Mouse (Mus musculus) spleen, adult 10 weeks (tissue): ENCODE data around the gene Rfc4. TPM values are rescaled to one million over a fixed set of nuclear protein-coding genes. Genes with fewer than 3 reads are reported as not detected.

Experiments used
- polyA plus RNA-seq: library from polyadenylated mRNA; stranded (reverse); fragments of 350-450 nt; fragmentation: Illumina TruSeq; extraction: RNeasy Lipid Tissue Mini Kit (QIAGEN cat#74804); gene quantifications from one replicate; pipeline ENCODE4 v1.2.3, GENCODE M21; 2015; ENCODE audit warnings: low replicate concordance; ENCODE audit not compliant: insufficient read depth

The Rfc4 gene
- 30.1 TPM for polyA plus RNA-seq

DNA sequence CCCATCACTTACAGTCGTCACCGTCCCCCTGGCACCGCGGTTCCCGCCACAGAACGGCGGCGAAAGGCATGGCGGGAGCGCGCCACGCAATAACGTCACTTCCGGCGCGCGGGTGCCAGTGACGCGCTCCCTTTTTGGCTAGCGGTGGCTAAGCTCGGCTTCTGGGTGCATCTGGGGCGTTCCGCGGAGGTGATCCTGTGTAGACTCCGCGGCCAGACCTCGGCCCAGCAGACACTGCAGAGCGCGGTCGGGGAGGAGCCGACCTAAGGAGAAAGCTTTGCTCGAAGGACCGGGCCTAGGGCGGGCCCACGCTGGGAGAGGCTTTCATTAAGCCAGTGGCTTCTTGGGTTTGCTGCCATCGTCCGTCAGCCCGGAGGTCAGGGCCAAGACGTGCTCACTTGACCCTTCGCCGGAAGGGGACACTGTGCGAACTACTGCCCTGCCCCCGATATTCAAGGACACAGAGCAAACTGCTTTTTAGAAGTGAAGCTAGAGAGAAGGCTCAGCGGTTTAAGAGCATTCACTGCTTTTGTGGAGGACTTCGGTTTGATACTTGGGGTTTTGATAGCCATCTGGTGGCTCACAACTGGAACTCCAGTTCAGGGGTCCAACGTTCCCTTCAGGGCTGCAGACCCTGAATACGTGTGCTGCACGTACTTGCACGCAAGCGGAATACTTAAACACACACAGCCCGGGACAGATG is at the start of gene Rfc4:
Gene Rfc4, minus strand, starts transcription at position 65 of the 703 bp plus-strand sequence.

DNA sequence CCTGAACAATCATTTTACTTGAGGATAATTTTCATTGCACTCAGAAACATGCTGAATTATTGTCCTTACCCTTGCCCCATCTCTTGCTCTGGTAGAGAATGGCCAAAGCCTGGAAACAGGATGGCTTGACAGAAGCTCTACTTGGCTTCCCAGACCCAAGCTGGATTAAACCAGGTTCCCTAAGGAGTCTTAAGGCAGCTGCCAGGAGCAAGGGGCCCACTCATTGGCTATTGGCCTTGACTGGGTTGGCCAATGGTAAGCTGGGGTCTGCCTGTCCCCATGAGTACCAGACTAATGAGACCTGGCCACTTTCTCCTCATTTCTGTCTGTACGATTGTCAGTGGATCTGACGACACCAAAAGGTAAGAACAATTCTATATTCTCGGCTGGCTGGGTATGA is 18.7 kb upstream of the Rfc4 start, which contains the start of gene Adipoq:
Gene Adipoq, plus strand, starts transcription at position 257 of the 400 bp plus-strand sequence.

DNA sequence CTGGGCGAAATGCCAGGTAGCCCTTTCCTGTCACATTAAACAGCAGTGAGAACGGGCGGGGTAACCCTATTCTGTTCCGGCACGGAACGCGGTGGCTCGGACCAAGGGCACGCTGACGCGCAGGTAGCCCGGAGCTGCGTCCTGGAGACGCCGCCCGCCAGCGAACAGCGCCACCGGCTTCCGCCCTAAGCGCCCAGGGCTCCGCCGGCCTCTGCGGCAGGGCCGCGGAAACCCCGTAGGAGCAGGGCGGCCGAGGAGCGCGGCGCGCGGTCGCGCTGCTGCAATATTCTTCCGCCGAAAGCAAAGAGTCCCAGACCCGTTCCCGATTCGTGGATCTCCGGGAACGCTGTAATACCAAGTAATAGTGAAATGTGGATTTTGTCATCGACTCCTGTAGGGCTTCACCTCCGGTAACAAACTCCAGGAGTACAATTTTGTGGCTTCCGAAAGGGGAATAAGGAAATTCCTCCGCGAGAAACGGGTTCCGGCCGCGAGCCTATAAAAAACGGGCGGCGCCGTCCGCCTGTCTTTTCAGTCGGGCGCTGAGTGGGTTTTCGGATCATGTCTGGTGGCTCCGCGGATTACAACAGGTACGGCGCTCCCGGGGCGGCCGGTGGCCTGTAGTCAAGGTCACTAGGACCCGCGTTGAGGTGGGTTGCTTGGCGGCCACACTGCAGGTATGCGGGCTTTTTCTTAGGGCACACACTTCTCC is 20.1 kb downstream of the Rfc4 start, which contains the start of gene Eif4a2:
Gene Eif4a2, plus strand, starts transcription at position 214 of the 712 bp plus-strand sequence.

Other genes starting within 250 kb of the Rfc4 start
- not detected for gene Ahsg, start 236.5 kb downstream of the Rfc4 start, polyA plus RNA-seq
- gene Fetub, start 209.4 kb downstream of the Rfc4 start, polyA plus RNA-seq: not detected
- not detected for gene Hrg, start 176.7 kb downstream of the Rfc4 start, polyA plus RNA-seq
- gene Kng2, start 98.3 kb downstream of the Rfc4 start, polyA plus RNA-seq: not detected
- not detected for gene Kng1, start 69.9 kb downstream of the Rfc4 start, polyA plus RNA-seq
- 1,407 TPM for gene Eif4a2, start 20.3 kb downstream of the Rfc4 start, polyA plus RNA-seq
- gene Adipoq, start 18.8 kb upstream of the Rfc4 start, polyA plus RNA-seq: 3.8 TPM
- gene St6gal1, start 97.0 kb upstream of the Rfc4 start, polyA plus RNA-seq: 128 TPM